Mouse (Mus musculus) intestine, postnatal 0 days (tissue): ENCODE results near the gene Ociad2. TPM values are rescaled to one million over a fixed set of nuclear protein-coding genes. Genes with fewer than 3 reads are reported as not detected.

Experiments
- ATAC-seq: fragments of 200-750 bp; cut with Nextera tagmentation; 2 replicates; pipeline ENCODE4 v1.8.0; 2017; ENCODE audit warnings: mild to moderate bottlenecking, moderate TSS enrichment, moderate library complexity
- H3K27ac ChIP-seq: fragments of 300-500 bp; sonication (generic); 2 replicates; pipeline ENCODE4 v1.5.1; 2014; ENCODE audit warnings: mild to moderate bottlenecking, low read depth, low read length, moderate library complexity
- H3K27me3 ChIP-seq: fragments of 300-500 bp; sonication (generic); replicated peaks from 2 replicates; pipeline ENCODE4 v1.6.1; 2014; ENCODE audit warnings: low read length, mixed read lengths; ENCODE audit not compliant: control insufficient read depth, insufficient read depth
- H3K36me3 ChIP-seq: fragments of 300-500 bp; sonication (generic); 2 replicates; pipeline ENCODE4 v1.6.1; 2014; ENCODE audit warnings: mild to moderate bottlenecking, moderate library complexity; ENCODE audit not compliant: control insufficient read depth, insufficient read depth
- H3K4me1 ChIP-seq: fragments of 300-500 bp; sonication (generic); replicated peaks from 2 replicates; pipeline ENCODE4 v1.6.1; 2014; ENCODE audit warnings: antibody characterized with exemption, low read length, mixed read lengths; ENCODE audit not compliant: control insufficient read depth, insufficient read depth
- H3K4me2 ChIP-seq: fragments of 300-500 bp; sonication (generic); replicated peaks from 2 replicates; pipeline ENCODE4 v1.6.1; 2014; ENCODE audit warnings: low read depth, mild to moderate bottlenecking, moderate library complexity
- H3K4me3 ChIP-seq: fragments of 300-500 bp; sonication (generic); 2 replicates; pipeline ENCODE4 v1.5.1; 2014; ENCODE audit warnings: low read depth, low read length
- H3K9ac ChIP-seq: fragments of 300-500 bp; sonication (generic); 2 replicates; pipeline ENCODE4 v1.6.1; 2014; ENCODE audit warnings: mild to moderate bottlenecking, low read depth, low read length
- H3K9me3 ChIP-seq: fragments of 300-500 bp; sonication (generic); 2 replicates; pipeline ENCODE4 v1.6.1; 2016; ENCODE audit warnings: mixed run types; ENCODE audit not compliant: control insufficient read depth
- CTCF ChIP-seq: sonication (generic); IDR thresholded peaks from 2 replicates; pipeline ENCODE4 v1.5.1; 2016; ENCODE audit warnings: low read depth, mild to moderate bottlenecking, control low read depth, antibody characterized with exemption, moderate library complexity
- WGBS: fragments of 180-500 bp; shearing (Covaris S2); extraction: QIAGEN DNeasy Blood & Tissue Kit; methylation state at CpG from one replicate; pipeline ENCODE4 v1.1.7; 2014; 5-methylcytosine and 5-hydroxymethylcytosine counted together
- polyA plus RNA-seq: library from polyadenylated mRNA; unstranded; fragments of >200 nt; fragmentation: Nextera tagmentation; extraction: Ambion mirVana; gene quantifications from 2 replicates; pipeline ENCODE4 v1.2.1, GENCODE M21; 2015

Gene Ociad2
- polyA plus RNA-seq, 1 experiment from 2014 or later = 225 TPM

DNA sequence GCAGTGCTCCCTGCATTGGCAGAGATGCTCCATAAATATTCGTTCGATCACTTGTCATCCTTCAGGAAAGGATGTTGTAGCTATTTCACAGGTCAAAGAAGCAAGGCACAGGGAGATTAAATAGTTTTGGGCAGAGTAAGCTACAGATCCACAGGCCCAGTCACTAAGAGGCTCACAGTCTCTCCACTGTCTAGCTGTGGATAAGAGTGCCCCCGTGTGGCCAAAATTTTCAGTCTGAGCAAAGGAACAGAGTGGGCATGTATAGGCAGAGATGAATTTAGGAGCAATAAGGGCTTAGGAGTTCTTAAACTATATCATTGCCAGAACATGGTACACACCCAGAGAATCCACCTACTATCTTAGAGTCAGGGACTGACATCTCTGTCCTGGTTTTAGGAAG lies 39.1 kb upstream of the Ociad2 start:
- Histone ChIP-seq H3K4me2 (no peak overlapping the region), H3K27me3 (no peaks in the 10 kb centered on the region), H3K4me3 (no peak overlapping the region), H3K9me3 (no peaks in the 10 kb centered on the region), H3K4me1 (no peaks in the 10 kb centered on the region), H3K9ac (no peak overlapping the region), H3K27ac (no peak overlapping the region), H3K36me3 (no peaks in the 10 kb centered on the region)
- 23% methylated on average over 3 of the region's 3 CpGs for WGBS
- peak; percentile 63 for ATAC-seq
- TF ChIP-seq CTCF = peak; percentile 93

DNA sequence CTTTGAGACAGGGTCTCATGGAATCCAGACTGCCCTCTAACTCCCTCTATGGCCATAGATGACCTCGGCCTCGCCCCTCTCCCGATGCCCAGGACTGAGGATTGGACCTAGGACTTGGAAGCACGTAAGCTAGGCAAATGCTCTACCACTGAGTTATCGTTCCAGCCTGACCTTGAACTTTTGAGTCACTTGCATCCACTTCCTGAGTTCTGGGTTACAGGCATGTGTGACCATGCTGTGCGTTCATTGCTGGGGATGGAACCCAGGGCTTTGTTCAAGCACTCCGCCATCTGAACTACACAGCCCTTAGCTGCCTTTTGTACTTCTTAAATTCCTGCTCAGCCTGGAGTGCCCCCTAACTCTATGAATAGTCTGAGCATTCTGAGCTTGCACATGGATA lies 35.7 kb upstream of the Ociad2 start:
- Histone ChIP-seq H3K4me3 (no peak overlapping the region), H3K4me1 (no peaks in the 10 kb centered on the region), H3K4me2 (no peak overlapping the region), H3K27me3 (no peaks in the 10 kb centered on the region), H3K9ac (no peak overlapping the region), H3K27ac (no peak overlapping the region), H3K9me3 (no peaks in the 10 kb centered on the region), H3K36me3 (no peaks in the 10 kb centered on the region)
- TF ChIP-seq CTCF = no peak
- WGBS = 78% methylated on average over 7 of the region's 7 CpGs
- no peak for ATAC-seq

DNA sequence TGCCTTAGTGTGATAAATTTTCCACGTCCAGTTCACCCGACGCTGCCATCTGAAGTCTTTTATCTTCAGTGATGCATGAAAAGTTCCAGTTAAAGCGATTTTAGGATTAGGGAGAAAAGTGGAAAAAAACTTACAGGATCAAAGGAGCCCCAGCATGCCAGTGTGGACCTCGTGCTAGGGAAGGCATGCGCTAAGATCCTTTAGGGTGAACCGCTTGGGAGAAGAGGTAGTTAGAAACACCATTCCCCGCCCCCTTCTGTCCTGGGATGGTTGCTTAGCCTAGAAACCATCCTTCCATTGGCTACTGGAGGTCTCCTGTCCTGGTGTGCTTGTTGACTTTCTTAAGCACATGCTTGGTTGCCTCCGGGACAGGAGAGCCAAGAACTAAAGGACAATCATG lies 35.2 kb upstream of the Ociad2 start:
- Histone ChIP-seq H3K9ac (no peak overlapping the region), H3K27me3 (no peaks in the 10 kb centered on the region), H3K9me3 (no peaks in the 10 kb centered on the region), H3K36me3 (no peaks in the 10 kb centered on the region), H3K4me3 (no peak overlapping the region), H3K4me2 (no peak overlapping the region), H3K4me1 (no peaks in the 10 kb centered on the region), H3K27ac (no peak overlapping the region)
- 86% methylated on average over 9 of the region's 9 CpGs for WGBS
- no peak for ATAC-seq
- no peak for TF ChIP-seq CTCF

DNA sequence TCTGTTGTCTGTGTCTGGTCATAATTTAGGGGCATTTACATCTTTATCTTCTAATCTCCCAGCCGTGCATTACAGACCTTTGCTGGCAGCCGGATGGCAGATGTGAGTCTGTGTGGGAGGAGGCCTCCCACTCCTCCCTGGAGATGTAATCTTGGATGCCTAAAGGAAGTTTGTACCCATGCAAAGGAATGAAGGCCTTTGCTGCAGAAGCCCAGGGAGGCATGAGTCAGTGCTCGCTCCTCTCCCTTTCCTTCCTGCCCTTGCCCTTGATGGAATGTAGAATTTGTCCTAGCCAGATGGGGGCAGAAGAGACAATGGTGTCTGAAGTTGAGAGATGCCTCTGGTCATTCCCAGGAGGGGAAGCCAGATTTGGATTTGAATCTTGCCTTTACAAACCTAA lies 32.4 kb upstream of the Ociad2 start:
- Histone ChIP-seq H3K9me3 (no peaks in the 10 kb centered on the region), H3K4me1 (peaks cover 7% of the 10 kb centered on the region), H3K27me3 (no peaks in the 10 kb centered on the region), H3K4me3 (no peak overlapping the region), H3K9ac (no peak overlapping the region), H3K36me3 (no peaks in the 10 kb centered on the region), H3K27ac (no peak overlapping the region), H3K4me2 (no peak overlapping the region)
- TF ChIP-seq CTCF = peak; percentile 24
- ATAC-seq = no peak
- 35% methylated on average over 3 of the region's 3 CpGs for WGBS

DNA sequence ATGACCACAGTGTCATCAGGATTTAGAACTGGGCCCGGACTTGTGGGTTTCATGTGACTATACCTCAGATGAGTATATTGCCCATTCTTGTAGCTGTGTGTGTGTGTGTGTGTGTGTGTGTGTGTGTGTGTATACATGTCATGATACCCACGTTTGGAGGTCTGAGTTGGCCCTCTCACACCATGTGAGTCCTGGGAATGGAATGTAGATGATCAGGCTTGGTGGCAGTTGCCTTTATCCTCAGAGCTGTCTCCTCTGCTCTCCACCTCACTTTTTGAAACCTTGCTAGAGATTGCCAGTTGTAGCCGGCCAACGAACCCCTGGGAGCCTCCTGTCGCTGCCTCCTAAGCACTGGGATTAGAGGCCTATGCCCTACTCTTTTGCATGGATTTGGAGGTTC lies 31.8 kb upstream of the Ociad2 start:
- no peak overlapping the region for H3K27ac ChIP-seq
- no peaks in the 10 kb centered on the region for H3K36me3 ChIP-seq
- no peaks in the 10 kb centered on the region for H3K9me3 ChIP-seq
- ATAC-seq = no peak
- no peak for TF ChIP-seq CTCF
- peaks cover 7% of the 10 kb centered on the region for H3K4me1 ChIP-seq
- H3K9ac ChIP-seq = no peak overlapping the region
- no peak overlapping the region for H3K4me2 ChIP-seq
- H3K4me3 ChIP-seq = no peak overlapping the region
- WGBS = 84% methylated on average over 5 of the region's 5 CpGs
- no peaks in the 10 kb centered on the region for H3K27me3 ChIP-seq

DNA sequence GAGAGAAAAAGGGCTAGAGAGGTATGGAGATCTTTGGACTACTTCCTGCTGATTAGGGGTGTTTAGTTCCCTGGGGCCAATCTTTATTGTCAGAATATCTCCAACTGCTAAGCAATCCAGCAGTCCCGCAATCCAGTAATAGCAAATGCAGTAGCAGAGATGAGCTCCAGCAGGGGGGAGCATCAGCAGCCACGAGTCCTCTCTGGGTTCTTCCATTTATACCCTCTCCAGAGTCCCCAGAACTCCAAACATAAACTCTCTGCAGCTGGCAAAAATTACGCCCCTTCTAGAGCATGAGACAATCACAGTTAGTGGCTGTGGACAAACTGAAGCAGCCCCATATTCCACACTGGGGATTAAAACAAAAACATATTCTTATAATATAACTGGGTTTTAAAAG lies 28.9 kb upstream of the Ociad2 start:
- Histone ChIP-seq H3K4me2 (no peak overlapping the region), H3K36me3 (no peaks in the 10 kb centered on the region), H3K9ac (no peak overlapping the region), H3K4me1 (peaks cover 7% of the 10 kb centered on the region), H3K9me3 (no peaks in the 10 kb centered on the region), H3K27ac (no peak overlapping the region), H3K4me3 (no peak overlapping the region), H3K27me3 (no peaks in the 10 kb centered on the region)
- peak; percentile 13; the same call in 1 of the 2 replicates for TF ChIP-seq CTCF
- WGBS = 33% methylated on average over 3 of the region's 3 CpGs
- 0 out of 2 replicates have a peak, but pooled peaks have one; percentile 35 for ATAC-seq
